Mouse (Mus musculus): ENCODE results near the gene Tmem120b. TPM values are rescaled to one million over a fixed set of nuclear protein-coding genes. Genes with fewer than 3 reads are reported as not detected.

Tmem120b gene
- polyA plus RNA-seq, 1 experiment from 2014 or later: 17.4 TPM

DNA sequence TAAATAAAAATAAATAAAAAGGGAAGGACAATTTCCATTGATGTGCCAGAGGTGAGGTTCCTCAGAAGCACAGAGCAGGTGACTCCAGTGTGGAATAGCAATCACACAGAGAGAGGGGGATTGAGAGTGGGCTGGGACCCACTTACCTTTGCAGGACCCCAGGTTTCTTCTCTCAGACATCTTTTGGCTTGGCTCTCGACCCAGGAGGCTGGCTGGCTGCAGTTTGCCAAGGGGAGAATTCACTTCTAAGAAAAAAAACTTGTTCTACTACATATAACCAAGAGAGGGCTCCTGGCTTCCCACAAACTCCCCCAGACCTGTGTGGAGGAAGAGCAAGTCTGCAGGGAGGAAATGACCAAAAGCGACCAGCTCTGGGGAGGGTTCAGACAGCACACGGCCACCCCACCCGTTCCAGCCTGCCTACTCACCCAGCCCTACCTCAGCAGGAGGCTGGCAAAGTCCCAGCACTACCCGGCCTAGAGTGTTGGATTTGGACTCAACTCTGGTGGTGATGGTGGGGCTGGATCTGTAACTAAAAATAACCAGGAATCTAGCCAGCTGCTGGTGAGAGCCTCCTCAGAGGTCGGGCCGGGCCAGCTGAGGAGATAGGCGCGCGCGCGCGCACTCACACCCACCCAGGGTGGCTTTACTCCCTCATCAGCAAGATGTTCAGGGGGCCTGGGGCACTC, 66.1 kb downstream of the Tmem120b start:
- Histone ChIP-seq H3K4me3 (peak overlapping the region; percentile 89; the same call in 1 of the 2 replicates), H3K9ac (peak overlapping the region; percentile 100), H3K4me2 (replicated peaks) (peak overlapping the region; percentile 100), H3K27ac (peak overlapping the region; percentile 34; the same call in 1 of the 2 replicates), H3K4me1 (peaks cover 66% of the 10 kb centered on the region), H3K27me3 (replicated peaks) (no peaks in the 10 kb centered on the region), H3K36me3 (peaks cover 39% of the 10 kb centered on the region; the same call in 1 of the 2 replicates), H3K9me3 (no peaks in the 10 kb centered on the region)
- ATAC-seq (ENCODE audit: low FRiP score, low read depth): no peak
- WGBS: 18% methylated on average over 13 of the region's 13 CpGs

DNA sequence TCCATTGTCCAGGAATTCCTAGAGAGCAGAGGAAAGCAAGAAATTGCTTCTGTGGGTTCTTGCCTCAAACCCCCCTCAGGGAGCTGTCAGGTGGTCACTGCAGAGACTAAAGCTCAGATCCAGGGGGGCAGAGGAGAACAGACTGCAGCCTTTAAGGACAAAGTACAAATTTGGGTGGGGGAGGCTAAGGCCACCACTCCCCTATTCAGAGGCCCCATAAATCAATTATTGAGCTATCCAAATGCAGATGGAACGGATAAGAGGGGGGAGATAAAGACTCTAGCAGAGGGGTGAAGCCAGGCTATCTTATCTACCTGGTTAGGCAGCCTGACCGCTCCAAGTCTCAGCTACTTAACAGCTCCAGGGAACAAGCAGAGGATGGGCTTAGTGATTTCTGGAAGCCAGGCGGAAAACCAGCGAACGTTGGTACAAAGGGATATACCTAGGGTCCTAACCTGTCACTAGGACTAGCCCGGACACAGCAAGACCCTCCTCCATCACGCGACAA, 66.7 kb downstream of the Tmem120b start:
- peak overlapping the region; percentile 100 for H3K9ac ChIP-seq
- peaks cover 66% of the 10 kb centered on the region for H3K4me1 ChIP-seq
- H3K9me3 ChIP-seq: no peaks in the 10 kb centered on the region
- ATAC-seq (ENCODE audit: low FRiP score, low read depth): no peak
- 8% methylated on average over 8 of the region's 8 CpGs for WGBS
- 0 out of 2 replicates have a peak overlapping the region, but pooled peaks have one; percentile 0 for H3K27ac ChIP-seq
- peak overlapping the region; percentile 100 for H3K4me2 ChIP-seq (replicated peaks)
- no peaks in the 10 kb centered on the region for H3K27me3 ChIP-seq (replicated peaks)
- peak overlapping the region; percentile 89 for H3K4me3 ChIP-seq
- H3K36me3 ChIP-seq: peaks cover 34% of the 10 kb centered on the region; the same call in 1 of the 2 replicates

DNA sequence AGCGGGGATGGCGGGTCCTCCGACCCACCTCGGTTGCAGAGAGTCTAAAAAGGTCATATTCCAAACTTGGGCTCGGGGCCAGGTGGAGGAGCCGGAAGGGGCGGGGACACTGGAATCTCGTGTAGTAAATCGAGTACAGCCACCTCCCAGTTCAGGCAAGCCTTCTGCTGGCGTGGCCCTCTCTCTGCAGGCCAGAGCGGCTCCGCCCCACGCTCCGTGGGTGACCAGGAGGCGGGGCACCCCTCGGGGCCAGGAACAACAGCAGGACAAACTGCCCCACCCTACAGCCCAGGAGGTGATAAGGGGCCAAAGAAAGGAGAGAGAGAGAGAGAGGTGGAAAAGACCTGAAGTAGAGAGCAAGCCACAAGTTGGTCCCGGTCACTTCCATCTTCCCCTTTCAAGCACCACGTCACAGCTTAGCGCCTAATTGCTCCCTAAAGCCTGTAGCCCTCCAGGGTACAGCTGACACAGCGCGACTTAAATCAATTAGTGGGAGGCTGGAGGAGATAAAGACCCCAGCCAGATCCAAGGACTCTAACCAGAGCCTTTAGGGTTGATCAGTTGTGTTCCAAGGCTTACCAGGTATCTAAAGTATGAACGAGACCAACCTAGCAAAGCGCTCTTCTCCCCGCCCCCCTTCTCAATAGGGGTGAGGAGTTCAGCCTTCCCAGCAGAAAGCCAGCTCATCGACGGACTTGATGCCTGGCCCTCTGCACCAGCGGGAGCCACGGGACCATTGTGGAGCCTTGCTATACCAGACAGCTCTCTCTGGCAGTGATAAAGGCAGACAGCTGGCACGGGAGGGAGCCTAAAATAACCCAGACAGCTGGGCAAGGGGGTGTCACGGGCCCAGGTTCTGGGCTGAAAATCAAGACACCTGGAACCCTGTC, 67.5 kb downstream of the Tmem120b start:
- peak overlapping the region; percentile 89 for H3K4me3 ChIP-seq
- H3K27me3 ChIP-seq (replicated peaks): no peaks in the 10 kb centered on the region
- H3K9me3 ChIP-seq: no peaks in the 10 kb centered on the region
- H3K4me1 ChIP-seq: peaks cover 66% of the 10 kb centered on the region
- WGBS: 4% methylated on average over 30 of the region's 30 CpGs
- H3K4me2 ChIP-seq (replicated peaks): peak overlapping the region; percentile 100
- peaks cover 26% of the 10 kb centered on the region; the same call in 1 of the 2 replicates for H3K36me3 ChIP-seq
- peak overlapping the region; percentile 100 for H3K27ac ChIP-seq
- peak overlapping the region; percentile 100 for H3K9ac ChIP-seq
- no peak for ATAC-seq (ENCODE audit: low FRiP score, low read depth)

DNA sequence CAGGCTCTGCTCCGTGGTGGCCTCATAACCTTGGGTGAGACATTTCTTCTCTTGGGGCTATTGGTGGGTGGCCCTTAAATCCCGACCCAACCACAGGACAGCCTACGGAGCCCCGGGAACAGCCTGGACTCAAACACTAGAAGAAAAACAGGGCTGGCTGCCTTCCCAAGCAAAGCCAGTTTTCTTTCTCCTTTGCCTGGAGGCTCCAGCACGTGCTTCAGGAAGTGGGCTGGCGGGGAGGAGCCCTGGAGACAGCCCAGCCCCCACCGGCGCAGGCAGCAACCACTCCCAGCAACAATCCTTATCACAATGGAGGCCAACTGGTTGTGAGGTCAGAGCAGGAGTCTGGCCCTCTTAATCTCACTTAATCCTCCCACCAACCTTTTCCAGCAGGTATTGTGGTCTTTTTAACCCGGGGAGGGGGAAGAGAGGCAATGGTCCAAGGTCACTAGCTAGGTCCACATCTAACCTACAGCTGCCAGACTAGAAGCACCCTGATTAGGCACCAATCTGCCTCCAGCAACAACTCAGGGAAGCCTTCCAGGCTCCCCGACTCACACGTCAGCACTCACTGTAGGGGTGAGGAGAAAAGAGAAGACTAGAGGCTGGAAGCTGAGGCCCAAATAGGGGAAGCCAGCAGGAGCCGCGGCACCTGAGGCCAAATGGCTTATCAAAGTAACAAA, 68.3 kb downstream of the Tmem120b start:
- peaks cover 63% of the 10 kb centered on the region for H3K4me1 ChIP-seq
- H3K36me3 ChIP-seq: peaks cover 19% of the 10 kb centered on the region; the same call in 1 of the 2 replicates
- peak overlapping the region; percentile 89 for H3K4me3 ChIP-seq
- ATAC-seq (ENCODE audit: low FRiP score, low read depth): no peak
- peak overlapping the region; percentile 100 for H3K27ac ChIP-seq
- peak overlapping the region; percentile 100 for H3K4me2 ChIP-seq (replicated peaks)
- under 1% methylated on average over 13 of the region's 13 CpGs for WGBS
- H3K27me3 ChIP-seq (replicated peaks): no peaks in the 10 kb centered on the region
- H3K9ac ChIP-seq: peak overlapping the region; percentile 100
- no peaks in the 10 kb centered on the region for H3K9me3 ChIP-seq

DNA sequence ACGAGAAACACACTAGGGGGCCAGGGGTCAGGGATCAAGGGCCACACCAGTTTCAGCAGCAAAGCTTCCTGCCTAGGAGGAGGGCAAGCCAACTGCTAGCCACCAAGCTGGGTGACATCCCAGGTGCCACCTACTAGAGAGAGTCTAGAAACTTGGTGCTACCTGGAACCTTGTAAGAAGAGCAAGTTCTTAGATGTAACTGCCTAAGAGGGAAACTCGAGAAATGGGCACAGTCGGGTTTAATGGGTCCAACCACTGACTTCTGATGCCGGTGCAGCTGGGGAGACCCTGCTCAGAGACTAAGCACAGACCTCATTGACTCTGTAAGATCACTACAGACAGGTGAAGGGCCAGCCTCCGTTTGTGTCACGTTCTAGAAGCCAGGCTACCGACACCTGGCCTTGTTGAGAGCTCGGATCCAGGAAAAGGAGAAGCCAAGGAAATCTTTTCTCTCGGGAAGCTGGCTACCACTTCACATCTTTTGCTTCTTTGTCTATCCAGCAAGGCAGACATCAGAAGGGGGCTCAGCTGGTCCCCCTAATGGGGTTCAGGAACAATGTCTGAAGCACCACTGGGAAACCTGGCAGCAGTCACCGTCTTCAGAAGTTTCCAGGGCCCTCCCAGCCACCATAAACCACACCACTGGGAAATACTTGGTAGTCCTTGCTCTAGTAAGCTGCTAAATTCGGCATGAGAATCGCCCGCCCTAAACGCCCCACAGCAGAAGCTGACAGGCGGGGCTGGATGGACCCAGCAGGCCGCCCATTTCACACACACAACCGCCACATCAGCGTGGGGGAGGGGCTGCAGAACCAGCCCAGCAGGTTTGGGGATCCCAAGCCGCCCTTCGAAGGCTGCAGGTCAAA, 69.1 kb downstream of the Tmem120b start:
- H3K9ac ChIP-seq: peak overlapping the region; percentile 100
- peak overlapping the region; percentile 100 for H3K27ac ChIP-seq
- 1% methylated on average over 20 of the region's 20 CpGs for WGBS
- H3K36me3 ChIP-seq: peaks cover 15% of the 10 kb centered on the region; the same call in 1 of the 2 replicates
- ATAC-seq (ENCODE audit: low FRiP score, low read depth): no peak
- peak overlapping the region; percentile 100 for H3K4me2 ChIP-seq (replicated peaks)
- H3K4me1 ChIP-seq: peaks cover 55% of the 10 kb centered on the region
- H3K9me3 ChIP-seq: no peaks in the 10 kb centered on the region
- H3K4me3 ChIP-seq: peak overlapping the region; percentile 89
- no peaks in the 10 kb centered on the region for H3K27me3 ChIP-seq (replicated peaks)

DNA sequence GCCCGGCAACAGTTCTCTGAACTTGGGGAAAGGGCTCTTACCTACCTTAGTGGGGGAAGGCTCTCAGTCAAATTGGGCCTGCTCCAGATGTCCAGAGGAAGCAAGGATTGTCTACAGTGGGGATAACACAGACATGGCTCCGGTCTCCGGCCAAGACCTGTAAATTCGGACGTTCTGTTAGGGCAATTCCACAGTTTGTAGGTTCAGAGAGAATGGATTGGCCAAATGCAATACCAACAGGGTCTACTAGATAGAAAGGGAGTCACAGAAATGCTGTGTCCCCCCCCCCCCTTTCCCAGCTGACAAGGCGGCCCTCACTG, 69.7 kb downstream of the Tmem120b start:
- 0% methylated on average over 5 of the region's 6 CpGs for WGBS

DNA sequence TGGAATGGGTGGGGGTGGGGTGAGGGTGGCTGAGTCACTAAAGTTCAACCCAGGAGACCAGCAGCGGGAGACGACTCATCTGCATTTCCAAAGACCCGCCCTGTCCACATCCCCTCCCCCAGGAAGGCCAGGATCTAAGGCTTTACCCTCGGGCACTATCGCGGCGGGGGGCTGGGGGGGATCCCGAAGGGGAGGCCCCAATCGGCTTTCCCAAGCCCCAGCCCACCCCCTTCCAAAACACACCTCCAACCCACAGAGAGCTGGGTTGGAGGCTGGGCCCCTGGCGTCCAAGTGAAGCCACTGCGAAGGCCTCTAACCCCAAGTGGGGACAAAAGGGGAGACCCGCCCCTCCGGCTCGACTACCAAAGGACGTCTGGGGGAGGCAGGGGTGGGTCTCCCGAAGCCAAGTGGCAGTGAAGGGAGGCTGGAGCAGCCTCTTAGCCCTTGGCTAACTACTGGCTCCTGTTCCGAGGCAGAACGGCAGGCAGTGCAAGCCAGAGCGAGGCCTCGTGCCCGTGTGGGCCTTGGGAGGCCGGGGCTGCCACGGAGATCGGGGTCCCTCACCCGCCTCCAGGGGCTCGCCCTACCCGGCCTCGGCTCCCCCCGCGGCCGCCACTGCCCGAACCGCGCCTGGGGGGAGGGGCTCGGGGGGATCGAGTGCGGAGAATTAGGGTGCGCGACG, 70.2 kb downstream of the Tmem120b start:
- under 1% methylated on average over 40 of the region's 40 CpGs for WGBS
- peak overlapping the region; percentile 100 for H3K4me2 ChIP-seq (replicated peaks)
- no peaks in the 10 kb centered on the region for H3K27me3 ChIP-seq (replicated peaks)
- H3K9ac ChIP-seq: peak overlapping the region; percentile 100
- H3K4me1 ChIP-seq: peaks cover 45% of the 10 kb centered on the region
- peak; percentile 38 for ATAC-seq (ENCODE audit: low FRiP score, low read depth)
- peaks cover 15% of the 10 kb centered on the region; the same call in 1 of the 2 replicates for H3K36me3 ChIP-seq
- peak overlapping the region; percentile 100 for H3K27ac ChIP-seq
- no peaks in the 10 kb centered on the region for H3K9me3 ChIP-seq
- H3K4me3 ChIP-seq: peak overlapping the region; percentile 89

More for the DNA sequence above, 69.7 kb downstream of the Tmem120b start:
- H3K27ac ChIP-seq: peak overlapping the region; percentile 100
- peaks cover 15% of the 10 kb centered on the region; the same call in 1 of the 2 replicates for H3K36me3 ChIP-seq
- no peaks in the 10 kb centered on the region for H3K27me3 ChIP-seq (replicated peaks)
- H3K4me2 ChIP-seq (replicated peaks): peak overlapping the region; percentile 100
- peak overlapping the region; percentile 89 for H3K4me3 ChIP-seq
- H3K4me1 ChIP-seq: peaks cover 49% of the 10 kb centered on the region
- no peaks in the 10 kb centered on the region for H3K9me3 ChIP-seq
- peak overlapping the region; percentile 100 for H3K9ac ChIP-seq
- ATAC-seq (ENCODE audit: low FRiP score, low read depth): no peak

DNA sequence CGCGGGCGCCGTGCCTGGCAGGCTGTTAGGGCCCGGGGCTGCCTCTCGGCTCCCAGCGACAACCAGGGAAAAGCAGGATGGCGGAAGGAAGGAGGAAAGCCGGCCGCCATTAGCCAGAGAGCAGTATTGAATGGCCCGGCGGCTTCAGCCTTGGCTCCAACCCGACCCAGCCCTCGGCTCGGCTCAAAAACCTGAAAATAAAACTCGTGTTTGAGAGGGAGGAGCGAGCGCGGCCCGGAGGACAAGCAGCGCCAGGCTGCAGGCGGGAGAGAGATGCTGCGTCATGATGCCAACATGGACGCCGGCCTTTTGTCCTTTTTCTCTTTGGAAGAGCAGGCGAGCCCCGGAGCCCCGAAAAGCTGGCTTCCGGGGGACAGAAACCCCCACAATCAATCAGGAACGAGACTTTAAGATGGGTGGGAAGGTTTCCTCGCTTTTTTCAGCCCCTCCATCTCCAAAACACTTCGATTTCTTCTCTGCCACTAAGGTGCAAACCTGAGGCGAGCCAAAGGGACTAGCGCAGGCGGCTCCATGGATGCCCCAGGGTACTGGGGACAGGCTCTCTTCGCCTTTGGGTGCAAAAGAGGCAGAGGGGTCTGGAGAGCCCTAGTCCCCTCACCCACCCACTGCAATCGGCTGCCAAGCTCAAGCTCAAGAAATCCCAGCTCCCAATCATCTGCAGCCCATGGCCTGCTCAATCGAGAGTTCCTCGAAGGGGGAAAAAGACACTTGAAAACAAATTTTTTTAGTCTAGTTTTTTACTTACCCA, 70.9 kb downstream of the Tmem120b start:
- H3K4me2 ChIP-seq (replicated peaks): peak overlapping the region; percentile 100
- WGBS: under 1% methylated on average over 39 of the region's 39 CpGs
- no peak for ATAC-seq (ENCODE audit: low FRiP score, low read depth)
- H3K27me3 ChIP-seq (replicated peaks): no peaks in the 10 kb centered on the region
- peak overlapping the region; percentile 100 for H3K9ac ChIP-seq
- no peaks in the 10 kb centered on the region for H3K9me3 ChIP-seq
- peak overlapping the region; percentile 100 for H3K27ac ChIP-seq
- peaks cover 45% of the 10 kb centered on the region for H3K4me1 ChIP-seq
- peaks cover 15% of the 10 kb centered on the region; the same call in 1 of the 2 replicates for H3K36me3 ChIP-seq
- peak overlapping the region; percentile 89 for H3K4me3 ChIP-seq

DNA sequence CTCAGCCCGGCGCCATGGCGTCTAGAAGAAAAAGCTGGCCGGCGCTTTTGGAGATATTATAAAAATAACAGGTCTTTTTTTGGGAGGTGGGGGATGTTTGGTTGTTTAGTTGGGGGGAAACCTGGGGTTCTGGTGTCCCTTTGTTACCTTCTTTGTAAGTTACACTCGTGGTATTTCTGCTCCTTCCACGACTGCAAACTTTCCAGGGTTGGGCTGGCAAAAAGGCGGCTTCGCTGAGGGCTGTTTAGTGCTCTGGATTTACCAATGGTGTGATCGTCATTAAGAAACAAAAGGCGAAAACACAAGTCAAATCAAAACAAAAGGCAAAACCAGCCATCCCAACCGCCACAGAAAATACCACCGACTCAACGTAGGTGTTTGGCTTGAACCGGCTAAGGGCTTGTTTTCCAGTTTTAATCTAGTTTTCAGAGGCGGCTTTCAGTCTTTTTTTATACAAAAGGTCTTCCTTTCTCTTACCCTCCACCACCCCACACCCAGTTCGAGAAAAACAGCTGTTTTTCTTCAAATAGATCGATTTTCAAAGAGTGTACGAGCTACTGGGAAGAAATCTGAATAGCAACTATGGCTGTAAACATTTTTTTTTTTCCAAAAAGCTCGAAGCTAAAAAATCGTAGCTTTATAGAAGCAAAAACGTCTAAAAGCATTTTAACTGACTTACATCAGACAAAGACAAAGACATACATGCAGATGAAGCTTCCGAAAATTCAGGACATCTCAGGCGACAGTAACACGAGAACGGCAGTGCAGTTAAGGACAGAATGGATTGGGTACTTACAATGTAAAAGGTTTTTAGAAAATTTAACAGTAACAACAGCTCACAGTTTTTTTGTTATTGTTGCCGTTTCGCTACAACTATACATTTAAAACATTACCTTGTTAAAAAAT, 71.8 kb downstream of the Tmem120b start:
- no peaks in the 10 kb centered on the region for H3K27me3 ChIP-seq (replicated peaks)

More for the DNA sequence above, 71.8 kb downstream of the Tmem120b start:
- H3K4me3 ChIP-seq: peak overlapping the region; percentile 89
- peak overlapping the region; percentile 100 for H3K4me2 ChIP-seq (replicated peaks)
- no peak for ATAC-seq (ENCODE audit: low FRiP score, low read depth)
- under 1% methylated on average over 28 of the region's 28 CpGs for WGBS
- H3K27ac ChIP-seq: peak overlapping the region; percentile 100
- peaks cover 45% of the 10 kb centered on the region for H3K4me1 ChIP-seq
- H3K9ac ChIP-seq: peak overlapping the region; percentile 100
- H3K9me3 ChIP-seq: no peaks in the 10 kb centered on the region
- peaks cover 8% of the 10 kb centered on the region; the same call in 1 of the 2 replicates for H3K36me3 ChIP-seq
